Mouse (Mus musculus) liver, embryonic 14.5 days (tissue): ENCODE data around the gene Elmo1.

ENCODE experiments used
- CTCF ChIP-seq: IDR thresholded peaks from 2 replicates; pipeline ENCODE4 v1.5.1; 2016; ENCODE audit warnings: antibody characterized with exemption, low read depth, control low read depth
- EP300 ChIP-seq: IDR thresholded peaks from 2 replicates; pipeline ENCODE4 v1.6.1; 2016; ENCODE audit warnings: antibody characterized with exemption, low read depth

- TF ChIP-seq CTCF (peak; percentile 59), EP300 (no peak)
These were observed 474.0 kb downstream of the Elmo1 start for GRCm38 (mm10) chr13:20564414-20564813.
